Mouse (Mus musculus): ENCODE measurements at regions not wholly inside any gene's neighbourhood (a gene's known extent, or its start where the extent isn't known, plus 50 kb on each side); places are given as distances from the start of the nearest gene placed in this dataset.

DNA sequence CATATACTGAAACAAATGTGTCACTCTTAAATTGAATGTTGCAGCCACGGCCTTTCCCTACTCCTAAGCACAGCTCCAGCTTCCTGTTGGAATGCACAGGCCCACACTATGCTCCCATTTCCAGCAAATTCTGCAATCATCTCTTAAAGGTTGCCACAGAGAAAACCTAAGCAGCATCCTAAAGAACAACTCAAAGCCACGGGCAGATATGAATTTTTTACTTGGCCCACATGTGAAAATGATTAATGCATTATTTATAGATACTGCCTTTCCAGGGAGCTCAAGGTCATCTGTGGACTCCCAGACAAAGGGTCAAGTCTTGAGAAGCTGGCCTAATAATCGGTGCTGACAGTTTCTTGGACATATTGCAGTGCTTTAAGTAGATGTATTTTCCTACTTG lies 663.5 kb upstream of the Nrsn1 start:
- intact Hi-C loops (cut with DNase I) = no loop called here
- DNase-seq = no peak

DNA sequence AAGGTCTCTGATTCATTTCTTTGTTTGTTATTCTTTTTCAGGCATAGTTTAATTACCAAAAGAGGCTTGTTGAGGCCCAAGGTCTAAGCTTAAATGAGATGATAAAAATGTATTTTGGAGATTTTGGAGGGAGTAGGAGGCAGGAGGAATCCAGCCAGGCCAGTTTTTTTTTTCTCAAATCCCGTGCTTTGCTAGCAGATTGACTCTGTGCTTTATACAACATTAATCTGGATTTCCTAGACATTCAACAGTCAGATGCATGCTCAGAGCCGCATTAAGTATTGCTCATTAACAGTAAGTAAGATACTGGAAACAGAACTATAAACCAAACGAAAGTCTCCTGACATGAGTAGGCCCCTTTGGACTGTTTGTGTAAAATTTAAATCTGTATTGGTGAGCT lies 662.9 kb upstream of the Nrsn1 start:
- intact Hi-C loops (cut with DNase I) = no loop called here

DNA sequence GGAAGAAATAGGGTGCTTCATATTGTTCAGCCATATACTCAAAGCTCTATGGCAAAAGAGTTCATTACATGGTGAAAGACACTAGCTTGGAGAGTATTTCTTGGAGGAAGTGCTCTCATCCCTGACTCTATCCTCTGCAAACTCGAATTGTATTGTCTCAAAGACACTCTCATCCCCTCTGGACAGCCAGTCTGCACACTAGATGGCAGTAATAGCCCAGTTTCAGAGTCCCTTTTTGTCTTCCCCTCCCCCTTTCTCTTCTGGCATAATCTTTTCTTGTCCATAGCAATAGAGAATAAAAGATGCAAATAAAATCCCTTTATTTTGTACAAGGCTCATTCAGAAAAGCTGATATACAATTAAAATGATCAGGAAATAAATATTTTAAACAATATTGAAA lies 662.5 kb upstream of the Nrsn1 start:
- intact Hi-C loops (cut with DNase I) = no loop called here
- DNase-seq = peak in 1 of 2 experiments; percentile 25

More for the DNA sequence above, 662.9 kb upstream of the Nrsn1 start:
- DNase-seq = no peak

DNA sequence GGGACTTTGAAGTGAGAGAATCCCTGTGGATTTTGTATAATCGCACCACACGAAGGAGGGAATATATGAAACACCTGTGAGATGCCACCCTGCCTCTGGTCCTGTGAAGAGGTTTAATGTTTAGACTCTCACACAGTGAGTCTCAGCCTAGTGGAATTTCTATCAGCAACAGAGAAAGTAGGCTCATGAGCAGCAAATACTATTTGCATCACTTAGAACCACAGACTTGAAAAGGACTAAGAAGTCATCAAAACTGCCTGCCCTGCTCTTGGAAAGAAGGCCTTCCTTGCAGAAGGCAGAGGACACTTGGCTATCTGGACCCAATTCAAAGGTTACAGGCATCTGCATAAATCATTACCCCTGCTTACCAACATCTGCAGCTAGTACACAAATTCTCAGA lies 662.1 kb upstream of the Nrsn1 start:
- intact Hi-C loops (cut with DNase I) = no loop called here
- DNase-seq = no peak

DNA sequence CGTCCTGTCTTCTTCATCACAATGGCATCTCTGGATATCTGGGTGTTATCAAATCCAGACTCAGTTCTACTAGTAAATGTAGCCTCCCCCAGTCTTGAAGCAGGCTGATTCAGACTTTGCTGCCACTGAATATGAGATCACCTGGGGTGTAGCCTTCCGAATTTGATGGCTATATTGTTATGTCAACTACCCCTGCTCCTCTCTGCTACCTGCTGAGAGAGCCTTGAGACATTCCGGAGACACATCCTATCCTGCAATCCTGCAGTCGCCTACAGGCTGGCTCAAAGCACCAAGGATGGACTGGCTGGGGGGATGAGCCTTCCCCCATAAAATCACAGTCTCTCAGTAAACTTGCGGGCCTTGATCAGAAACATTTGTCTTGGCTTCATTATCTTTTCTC lies 655.4 kb upstream of the Nrsn1 start:
- intact Hi-C loops (cut with DNase I) = no loop called here
- DNase-seq = no peak

DNA sequence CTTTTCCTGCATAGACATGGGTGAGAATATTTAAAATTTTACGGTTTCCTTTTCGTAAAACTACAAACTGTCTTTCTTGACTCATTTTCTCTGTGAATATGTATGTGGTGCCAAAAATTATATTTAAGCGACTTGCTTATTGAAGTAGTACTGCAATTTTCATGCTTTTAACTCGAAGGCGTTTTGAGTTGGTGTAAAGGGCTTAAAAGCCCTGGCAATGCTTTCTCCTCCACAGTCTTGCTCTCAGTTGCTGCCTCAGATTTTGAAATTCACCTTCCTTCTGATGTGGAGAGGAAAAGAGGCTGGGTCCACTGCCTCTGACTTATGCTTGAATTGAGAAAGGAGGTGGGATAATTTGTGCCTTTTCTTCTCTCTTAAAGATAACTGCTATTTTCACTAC lies 629.6 kb upstream of the Nrsn1 start:
- intact Hi-C loops (cut with DNase I) = no loop called here

DNA sequence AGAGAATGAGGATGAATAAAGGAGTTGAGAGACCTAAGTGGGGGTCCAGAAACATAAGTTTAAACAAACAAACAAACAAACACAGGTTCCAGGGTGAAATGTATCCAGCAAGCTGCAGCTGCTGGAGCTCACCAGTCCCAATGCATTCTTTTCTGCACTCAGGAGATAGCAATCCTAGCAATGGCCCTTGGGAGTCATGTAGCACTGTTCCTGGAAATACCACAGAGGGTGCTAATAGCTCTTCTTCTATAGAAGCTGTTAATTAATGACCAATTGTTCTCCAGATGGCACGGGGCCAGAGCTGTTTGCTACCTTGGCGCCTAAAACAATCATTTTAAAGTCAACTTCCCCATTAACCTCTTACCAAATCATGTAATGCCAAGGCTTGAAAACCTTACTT lies 622.8 kb upstream of the Nrsn1 start:
- intact Hi-C loops (cut with DNase I) = no loop called here

More for the DNA sequence above, 629.6 kb upstream of the Nrsn1 start:
- no peak for DNase-seq

DNA sequence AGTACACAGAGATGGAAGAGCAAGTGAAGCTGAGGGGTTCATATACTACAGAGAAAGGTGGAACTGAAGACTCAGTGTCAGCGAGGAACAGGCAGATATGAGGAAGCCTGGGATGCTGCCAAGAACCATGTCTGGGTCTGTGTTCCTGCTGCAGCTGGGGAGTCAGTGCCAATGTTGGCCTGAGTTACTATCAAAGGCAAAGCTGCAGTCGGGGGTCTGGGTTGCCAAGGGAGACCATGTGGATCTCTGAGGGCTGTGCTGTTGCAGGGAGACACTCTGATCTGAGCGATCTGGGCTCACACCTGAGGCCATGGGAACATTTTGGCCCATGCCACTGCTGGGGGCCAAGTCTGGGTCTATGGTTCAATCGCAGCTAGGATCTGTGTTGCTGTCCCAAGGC lies 612.5 kb upstream of the Nrsn1 start:
- intact Hi-C loops (cut with DNase I) = no loop called here
- no peak for DNase-seq

More for the DNA sequence above, 622.8 kb upstream of the Nrsn1 start:
- no peak for DNase-seq

DNA sequence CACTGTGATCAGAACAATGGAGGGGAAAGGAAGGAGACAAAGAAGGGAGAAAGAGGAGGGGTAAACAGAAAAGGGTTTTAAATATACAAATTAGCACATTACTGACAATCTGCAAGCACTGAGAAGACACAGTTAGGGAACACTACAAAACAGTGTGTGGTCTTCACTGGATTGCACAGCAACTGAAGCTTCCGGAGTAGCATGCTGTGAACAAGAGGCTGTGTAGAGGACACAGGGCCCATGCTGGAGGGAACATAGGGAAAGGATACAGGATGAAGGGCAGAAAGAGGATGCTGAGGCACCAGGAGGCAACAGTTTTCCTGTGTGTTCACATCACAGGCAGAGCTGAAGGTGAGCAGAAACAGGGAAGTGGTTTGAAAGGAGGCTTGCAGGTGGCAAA lies 598.6 kb upstream of the Nrsn1 start:
- DNase-seq = no peak
- intact Hi-C loops (cut with DNase I) = no loop called here

DNA sequence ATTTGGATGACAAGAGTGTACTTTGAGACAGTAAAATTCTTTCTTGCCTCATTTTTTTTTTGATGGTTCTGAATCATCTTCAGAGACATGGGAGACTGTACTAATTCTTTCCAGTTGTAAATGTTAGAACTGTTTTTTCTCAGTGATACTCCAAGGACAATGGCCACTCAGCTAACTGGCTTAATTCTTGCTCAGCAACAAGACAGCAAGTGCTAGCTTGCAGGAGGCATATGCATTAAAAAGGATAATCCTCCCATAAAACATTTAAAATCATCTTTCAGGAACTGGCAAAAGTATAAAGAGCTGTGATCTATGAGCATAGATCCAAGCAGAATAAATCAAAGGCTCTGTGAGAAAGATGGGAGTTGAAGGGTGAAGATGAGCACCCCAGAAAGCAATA lies 587.9 kb upstream of the Nrsn1 start:
- intact Hi-C loops (cut with DNase I) = no loop called here
- DNase-seq = no peak

DNA sequence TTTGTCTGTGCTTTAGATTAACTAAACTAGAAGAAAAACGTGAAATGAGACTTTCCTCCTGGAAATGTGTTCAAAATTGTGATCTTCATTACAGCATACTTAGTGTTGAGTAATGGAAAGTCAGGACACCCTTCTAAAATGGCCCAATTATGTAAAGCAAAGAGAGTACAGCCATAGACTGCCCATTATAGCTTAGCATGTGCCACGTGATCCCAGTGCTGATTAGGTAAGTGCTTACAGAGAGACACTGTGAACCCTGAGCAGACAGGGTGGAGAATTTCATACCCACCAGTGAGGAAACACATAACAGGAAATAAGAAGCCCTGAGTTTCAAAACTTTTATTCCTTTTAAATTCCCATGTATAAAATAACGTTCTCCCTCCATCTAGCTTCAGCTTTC lies 587.3 kb upstream of the Nrsn1 start:
- no peak for DNase-seq
- intact Hi-C loops (cut with DNase I) = no loop called here

DNA sequence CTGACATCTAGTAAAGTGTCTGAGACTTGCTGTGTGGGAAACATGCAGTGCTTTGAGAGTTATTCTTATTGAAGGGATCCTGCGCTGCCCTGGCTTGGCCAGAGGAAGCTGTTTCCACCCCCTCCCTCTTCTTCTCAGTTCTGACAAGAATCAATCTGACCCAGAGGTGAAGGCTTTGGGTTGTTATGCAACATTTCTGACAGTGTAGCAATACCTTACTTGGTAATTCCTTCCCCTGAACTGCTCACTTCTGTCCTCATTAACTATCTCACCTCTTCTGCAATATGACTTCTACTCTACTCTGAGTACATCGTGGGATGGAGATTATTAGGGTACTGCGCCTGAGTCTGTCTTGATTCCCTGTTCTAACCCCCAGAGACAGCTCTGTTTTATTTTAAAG lies 586.8 kb upstream of the Nrsn1 start:
- DNase-seq = no peak
- intact Hi-C loops (cut with DNase I) = no loop called here

DNA sequence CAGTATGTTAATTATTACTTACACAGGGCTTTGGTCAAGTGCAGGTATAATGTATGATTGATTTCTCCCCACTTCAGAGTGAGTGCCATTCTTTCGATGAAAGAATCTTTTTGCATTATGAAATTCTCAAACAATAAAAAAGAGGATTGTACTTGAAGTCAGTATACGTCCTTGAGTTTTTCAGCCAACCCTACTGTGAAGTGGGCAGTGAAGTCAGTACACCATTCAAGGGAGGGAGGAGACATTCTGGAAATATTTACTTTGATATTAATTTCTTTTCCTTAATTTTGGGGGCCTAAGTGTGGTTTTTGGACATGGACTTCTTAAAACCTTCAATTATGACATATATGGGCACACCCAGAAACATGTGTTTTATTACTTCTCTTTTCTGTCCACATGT lies 586.2 kb upstream of the Nrsn1 start:
- intact Hi-C loops (cut with DNase I) = no loop called here
- no peak for DNase-seq

DNA sequence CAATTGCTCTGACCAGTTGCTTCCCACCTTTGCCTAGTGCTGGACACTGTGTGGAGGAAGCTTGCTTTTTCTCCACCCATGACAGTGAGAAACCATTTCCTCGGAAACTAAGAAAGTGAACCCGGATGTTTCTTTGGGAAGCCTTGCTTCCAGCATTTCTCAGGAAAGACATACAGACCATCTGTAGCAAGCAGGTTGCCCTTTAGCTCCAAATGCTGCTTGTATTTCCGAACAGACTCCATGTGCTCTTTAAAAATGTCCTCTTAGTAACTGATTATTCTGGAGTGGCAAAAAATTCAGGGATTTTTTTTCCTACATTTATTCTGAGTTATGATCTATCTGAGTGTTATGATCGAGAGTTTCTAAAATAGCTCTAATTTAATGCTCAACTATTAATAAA lies 577.9 kb upstream of the Nrsn1 start:
- intact Hi-C loops (cut with DNase I) = no loop called here
- DNase-seq = no peak

DNA sequence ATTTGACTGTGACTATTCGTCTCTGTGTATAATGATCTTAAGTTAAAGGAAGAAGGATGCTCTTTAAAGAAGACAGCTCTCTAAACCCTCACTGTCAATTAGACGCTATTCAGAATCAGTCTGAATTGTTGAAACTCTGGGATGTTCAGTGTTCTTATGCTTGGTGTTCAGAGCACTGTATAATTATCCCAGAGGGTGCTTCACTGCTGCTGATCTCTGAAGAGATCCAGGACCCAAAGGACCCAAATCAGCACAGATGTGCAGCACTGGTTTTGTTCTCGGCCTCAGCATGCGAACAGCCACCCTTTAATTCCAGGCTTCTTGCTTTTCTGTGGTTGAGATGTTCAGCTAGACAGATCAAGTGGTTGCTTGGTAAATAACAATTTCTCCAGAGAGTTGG lies 567.9 kb upstream of the Nrsn1 start:
- intact Hi-C loops (cut with DNase I) = no loop called here
- DNase-seq = no peak

DNA sequence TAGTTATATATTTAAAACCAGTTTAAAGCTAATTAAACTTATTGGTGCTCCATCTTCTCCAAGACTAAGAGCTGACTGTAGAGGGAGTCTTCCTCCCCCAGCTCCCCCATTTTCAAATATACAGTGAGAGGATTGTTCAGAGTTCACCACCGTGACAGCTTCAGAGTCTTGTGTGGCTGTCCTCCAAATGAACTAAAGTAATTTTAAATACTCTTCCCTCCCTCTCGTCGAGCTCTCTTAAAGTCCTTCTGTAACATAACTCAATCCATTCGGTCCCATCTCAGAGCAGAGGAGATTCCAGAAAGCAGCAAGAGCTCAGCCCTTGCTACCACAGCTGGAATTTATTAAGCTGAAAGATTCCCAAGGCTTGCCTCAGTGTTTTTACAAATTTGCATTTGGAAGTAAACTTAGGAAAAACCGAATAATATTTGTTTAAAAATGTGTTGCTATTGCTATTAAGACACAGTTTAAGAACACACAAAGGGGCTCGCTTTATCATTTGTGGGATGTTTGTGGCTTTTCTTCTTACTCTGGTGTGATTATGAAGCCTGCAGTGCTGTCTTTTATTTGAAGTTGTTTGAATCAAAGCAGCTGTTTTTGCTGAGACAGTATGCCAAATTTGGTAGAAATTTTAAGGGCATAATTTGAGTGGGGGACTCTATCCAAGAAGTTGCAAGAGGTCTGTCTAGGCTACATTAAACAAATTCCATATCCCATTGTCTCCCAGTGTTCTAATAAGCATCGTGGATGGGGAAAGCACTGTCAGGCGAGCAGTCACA lies 559.0 kb upstream of the Nrsn1 start:
- intact Hi-C loops (cut with DNase I) = no loop called here
- DNase-seq = no peak

DNA sequence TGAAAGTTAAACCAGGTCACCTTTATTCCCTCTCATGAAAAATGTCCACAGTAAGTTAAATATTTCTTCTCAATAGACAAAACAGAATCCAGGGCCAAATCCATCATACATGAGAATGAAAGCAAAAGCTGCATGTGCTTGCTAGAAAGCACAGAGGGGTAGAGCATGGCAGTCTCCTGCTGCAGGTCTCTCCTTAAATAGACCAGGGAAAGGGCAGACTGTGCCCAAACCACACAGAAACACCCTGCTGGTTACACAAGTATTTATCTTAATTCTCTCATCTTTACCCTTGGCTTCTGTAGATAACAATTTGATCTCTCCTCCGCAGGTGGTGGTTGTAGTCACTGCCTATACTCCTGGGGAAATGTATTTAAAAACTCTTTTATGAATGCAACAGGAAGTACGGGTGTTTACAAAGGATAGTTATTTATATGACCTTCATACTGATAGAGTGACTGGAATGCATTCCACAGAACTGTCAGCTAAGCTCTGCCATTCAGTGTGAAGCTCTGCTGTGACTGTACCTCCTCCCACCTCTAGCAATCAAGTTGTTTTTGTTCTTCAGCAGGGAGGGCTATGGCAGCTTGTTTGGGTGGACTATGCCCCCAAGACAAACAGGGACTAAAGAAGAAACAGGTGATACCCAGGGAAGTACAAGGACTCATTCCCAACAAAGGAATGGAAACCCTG lies 538.4 kb upstream of the Nrsn1 start:
- no peak for DNase-seq
- intact Hi-C loops (cut with DNase I) = no loop called here

DNA sequence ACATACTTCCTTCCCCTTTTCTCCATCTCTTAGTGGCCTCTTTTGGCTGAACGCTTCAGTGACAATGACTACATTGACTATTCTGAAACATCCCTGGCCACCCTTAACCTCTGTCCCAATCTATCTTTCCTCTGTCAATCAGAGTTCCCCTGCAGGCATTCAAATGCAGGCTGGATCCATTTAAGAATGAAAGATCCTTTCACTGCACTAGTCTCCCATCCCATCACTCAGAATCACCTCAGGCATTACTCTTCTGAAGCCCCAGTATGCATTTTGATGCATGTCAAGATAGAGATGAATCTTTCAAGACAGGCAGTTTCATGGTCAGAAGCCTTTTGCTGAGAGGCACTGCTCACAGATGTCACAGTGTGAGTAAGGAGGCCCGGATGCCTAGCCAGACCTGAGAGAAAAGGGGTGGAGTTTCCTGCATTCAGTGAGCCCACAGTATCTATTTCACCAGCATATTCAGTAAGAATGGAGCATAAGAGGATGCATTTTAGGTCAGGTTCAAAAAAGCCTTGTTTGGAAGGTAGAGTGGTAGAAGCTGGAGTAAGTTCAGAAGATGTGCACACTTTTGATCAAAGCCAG lies 523.0 kb upstream of the Nrsn1 start:
- DNase-seq = no peak
- intact Hi-C loops (cut with DNase I) = no loop called here

DNA sequence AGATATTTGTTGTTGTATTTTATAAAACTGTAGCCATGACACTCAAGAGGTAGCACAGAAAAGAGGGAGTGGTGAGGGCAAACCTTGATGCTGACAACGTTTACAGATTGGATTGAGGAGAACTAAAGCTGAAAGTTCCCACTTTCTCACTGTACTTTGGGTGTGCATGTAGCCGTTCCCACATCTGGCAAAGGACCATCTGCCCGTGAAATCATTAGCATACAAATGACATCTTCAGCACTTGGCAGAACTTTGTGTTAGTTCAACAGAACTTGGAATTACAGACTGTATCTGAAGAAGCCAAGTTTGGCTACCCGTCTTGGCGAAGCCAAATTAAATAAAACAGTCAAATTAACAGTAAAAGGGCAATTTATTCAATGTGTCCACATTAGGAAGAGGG lies 510.9 kb upstream of the Nrsn1 start:
- peak in 1 of 2 experiments; percentile 29 for DNase-seq
- intact Hi-C loops (cut with DNase I) = no loop called here

DNA sequence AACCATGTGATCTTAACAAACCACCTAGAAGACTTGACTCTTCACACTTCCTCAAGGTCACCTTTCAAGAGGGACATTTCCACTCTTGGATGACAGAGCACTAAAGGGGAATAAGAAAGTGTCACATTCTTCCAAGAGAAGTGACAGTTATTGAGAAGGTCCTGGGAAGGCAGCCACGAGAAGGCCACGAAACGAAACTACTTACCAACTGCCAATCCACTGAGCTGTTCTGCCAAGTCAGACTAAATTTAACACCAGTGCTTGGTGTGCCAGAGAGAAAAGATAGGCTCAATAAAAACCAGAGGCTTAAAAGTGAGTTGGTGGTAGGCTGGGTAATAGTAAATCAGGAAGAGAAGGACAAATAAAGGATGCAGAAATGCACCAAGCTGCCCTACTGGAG lies 507.4 kb upstream of the Nrsn1 start:
- intact Hi-C loops (cut with DNase I) = no loop called here
- DNase-seq = peak in 1 of 2 experiments; percentile 21

DNA sequence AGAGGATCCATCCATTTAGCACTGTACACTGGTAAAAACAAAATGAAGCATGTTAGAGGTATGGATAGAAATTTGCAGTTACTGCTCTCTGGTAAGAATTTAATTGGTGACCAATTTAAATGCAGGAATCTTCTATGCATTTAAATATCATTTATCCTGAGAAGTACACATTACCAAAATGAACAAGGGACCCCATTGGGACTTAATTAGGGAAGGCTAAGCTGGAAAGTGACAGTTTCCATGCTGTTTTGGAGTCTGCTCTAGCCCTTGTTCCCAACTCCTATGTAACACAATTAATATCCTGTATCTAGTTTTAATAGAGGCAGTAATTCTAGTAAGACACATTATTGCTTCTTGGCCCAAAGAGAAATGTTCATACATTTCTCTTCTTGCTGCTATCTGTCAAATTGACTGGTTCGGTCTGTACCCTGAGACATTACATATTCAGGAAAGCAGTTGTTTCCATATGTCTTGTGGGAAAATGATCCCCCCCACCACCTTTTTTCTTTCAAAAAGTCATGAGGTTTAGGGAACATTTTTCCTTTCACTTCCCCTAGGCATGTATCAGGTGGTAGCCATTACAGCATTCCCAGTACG lies 504.4 kb upstream of the Nrsn1 start:
- DNase-seq = no peak
- intact Hi-C loops (cut with DNase I) = no loop called here
